In the genomic region with DNA sequence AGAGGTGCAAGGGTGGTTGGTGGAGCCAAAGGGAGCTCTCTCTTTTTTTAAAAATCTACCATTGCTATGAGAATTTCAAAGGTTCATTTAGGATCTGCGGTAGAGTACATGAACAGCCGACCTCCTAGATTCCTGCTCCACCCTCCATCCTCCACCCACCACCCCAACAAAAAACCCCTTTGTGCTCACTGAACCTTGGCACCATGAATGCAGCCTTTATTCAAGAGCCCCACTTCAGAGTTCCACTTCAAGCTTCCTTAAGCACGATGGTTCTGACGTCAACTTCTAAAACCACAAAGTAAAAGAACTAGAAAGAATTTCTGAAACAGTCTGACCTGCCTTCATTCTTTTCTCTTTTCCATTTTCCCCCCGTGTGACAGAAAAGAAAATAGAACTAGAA, we compare ENCODE assay signal across 13 mouse cellular contexts.
A peak's percentile ranks its signal among the peaks of the same experiment; 100 is the strongest.
DNase-seq lines count a peak whose midpoint lies in the region; ATAC-seq lines count a peak whose summit lies in the region.
"Had no signal": no experiment of that assay in that cellular context is flagged by ENCODE, and none has a peak within 500 bp of the region (broad histone marks: within the 10 kb centered on the region; RNA-seq: fewer than 3 reads in every experiment).

No protein-coding gene starts in this region.

- 69% methylated on average over 5 of the region's 5 CpGs for WGBS in kidney, embryonic 15.5 days

- no peaks in the 10 kb centered on the region for H3K4me1 ChIP-seq in kidney, embryonic 15.5 days
- H3K4me1 ChIP-seq: heart, embryonic 10.5 days; hindbrain, embryonic 15.5 days had no signal

- no peaks in the 10 kb centered on the region for H3K9me3 ChIP-seq in kidney, embryonic 15.5 days (replicated peaks)
- H3K9me3 ChIP-seq: heart, embryonic 10.5 days; hindbrain, embryonic 15.5 days had no signal

- no peaks in the 10 kb centered on the region for H3K36me3 ChIP-seq in kidney, embryonic 15.5 days
- H3K36me3 ChIP-seq: heart, embryonic 10.5 days; hindbrain, embryonic 15.5 days had no signal

- DNase-seq in kidney, postnatal 36 days, result no peak
- DNase-seq in embryo, embryonic 10.5 days (ENCODE audit: low spot score), result peak; percentile 32
- peak; percentile 40 for DNase-seq in forelimb bud, embryonic 11.5 days (ENCODE audit: low read depth, low spot score)
- peak; percentile 9 for DNase-seq in lung, postnatal 14 days
- no peak for DNase-seq in adrenal gland, postnatal 36 days
- DNase-seq in layer of hippocampus, postnatal 10 days (ENCODE audit: low spot score in 2 of 2), result no peak
- DNase-seq in cerebellum, postnatal 4 days (ENCODE audit: low spot score in 2 of 2), result no peak
- DNase-seq: cerebellum, postnatal 14 days; thymus, postnatal 4 days had no signal

- H3K4me2 ChIP-seq in kidney, embryonic 15.5 days, result no peak overlapping the region
- H3K4me2 ChIP-seq: hindbrain, embryonic 15.5 days had no signal

- H3K27me3 ChIP-seq in kidney, embryonic 15.5 days, result no peaks in the 10 kb centered on the region
- H3K27me3 ChIP-seq: hindbrain, embryonic 15.5 days had no signal

- H3K9ac ChIP-seq in kidney, embryonic 15.5 days, result no peak overlapping the region
- H3K9ac ChIP-seq: hindbrain, embryonic 15.5 days had no signal

- no peak overlapping the region for H3K4me3 ChIP-seq in kidney, embryonic 15.5 days (replicated peaks)
- H3K4me3 ChIP-seq: heart, embryonic 10.5 days; hindbrain, embryonic 15.5 days had no signal

- ATAC-seq in kidney, embryonic 15.5 days (replicated peaks; ENCODE audit: low FRiP score), result peak; percentile 73
- ATAC-seq: Patski had no signal

- no peak overlapping the region for H3K27ac ChIP-seq in kidney, embryonic 15.5 days
- H3K27ac ChIP-seq: heart, embryonic 10.5 days; hindbrain, embryonic 15.5 days had no signal

Comparison
In these comparisons a context has a peak if more than half of its experiments do, and no peak if none do; other contexts are left out.
1. DNase-seq: peak in embryo, embryonic 10.5 days (single experiment), forelimb bud, embryonic 11.5 days (single experiment) and lung, postnatal 14 days (single experiment); none in kidney, postnatal 36 days (0 of 2), adrenal gland, postnatal 36 days (0 of 2), layer of hippocampus, postnatal 10 days (0 of 2) and cerebellum, postnatal 4 days (0 of 2).